Mouse (Mus musculus) hindlimb bud, embryonic 11.5 days (tissue): ENCODE results near the gene Ptprj.

Source experiments
- DNase-seq: peaks from one replicate; pipeline ENCODE4 v3.0.0-alpha.2; 2012; ENCODE audit warnings: low read depth, low spot score; ENCODE audit errors: extremely low spot score

Gene Ptprj

GRCm38 (mm10) chr2:90559688-90560196, 20.7 kb downstream of the Ptprj start:
- DNase-seq = no peak

DNA sequence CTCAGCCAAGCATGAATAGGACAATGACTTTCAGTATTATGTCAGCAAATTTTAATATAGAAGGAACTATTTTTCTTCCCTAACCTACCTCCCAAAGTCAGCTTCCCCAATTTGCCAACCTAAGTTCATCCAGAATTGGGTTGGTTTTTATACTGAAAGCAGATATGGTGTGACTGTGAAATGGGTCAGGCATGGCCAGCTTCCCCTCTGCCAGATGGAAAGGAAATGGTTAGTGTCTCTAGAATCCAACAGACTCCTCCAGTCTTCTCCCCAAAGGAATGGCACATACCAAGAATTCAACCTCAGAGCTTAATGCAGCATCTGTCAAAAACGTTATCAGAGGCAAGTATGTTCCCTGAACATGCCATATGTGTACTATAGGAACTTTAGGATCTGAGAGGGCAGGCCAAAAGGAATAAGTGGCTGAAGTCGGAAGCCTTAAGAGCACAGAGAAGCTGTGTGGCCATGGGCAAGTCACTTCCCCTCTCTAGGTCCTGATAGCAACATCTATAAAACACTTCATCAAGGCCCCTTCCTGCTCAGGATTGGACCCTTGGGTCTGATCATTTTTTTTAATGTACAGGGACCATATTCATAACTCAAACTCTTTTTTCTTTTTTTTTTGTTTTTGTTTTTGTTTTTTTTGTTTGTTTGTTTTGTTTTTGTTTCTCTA, 21.3 kb downstream of the Ptprj start:
- DNase-seq = no peak

DNA sequence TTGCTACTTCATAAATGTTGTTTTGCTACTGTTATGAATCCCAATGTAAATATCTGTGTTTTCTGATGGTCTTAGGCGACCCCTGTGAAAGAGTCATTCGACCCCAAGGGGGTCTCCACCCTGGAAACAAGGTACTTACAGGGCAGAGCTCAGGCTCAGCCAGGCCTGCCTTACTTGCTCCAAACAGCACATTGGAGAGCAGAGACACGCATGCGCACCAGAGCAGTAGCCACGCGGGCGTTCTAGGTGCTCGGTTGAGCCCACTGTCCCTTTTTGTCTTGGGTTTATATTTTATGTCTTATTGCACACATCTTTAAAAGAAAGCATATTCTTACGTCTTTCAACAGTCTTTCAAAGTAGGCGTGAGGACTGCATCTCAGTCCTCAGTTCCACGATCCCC, 22.1 kb downstream of the Ptprj start:
- DNase-seq = no peak

GRCm38 (mm10) chr2:90557913-90558312, 22.5 kb downstream of the Ptprj start:
- DNase-seq = no peak

- no peak for DNase-seq
Measured at GRCm38 (mm10) chr2:90555744-90556143, 24.7 kb downstream of the Ptprj start.

GRCm38 (mm10) chr2:90554806-90555205, 25.6 kb downstream of the Ptprj start:
- no peak for DNase-seq

DNA sequence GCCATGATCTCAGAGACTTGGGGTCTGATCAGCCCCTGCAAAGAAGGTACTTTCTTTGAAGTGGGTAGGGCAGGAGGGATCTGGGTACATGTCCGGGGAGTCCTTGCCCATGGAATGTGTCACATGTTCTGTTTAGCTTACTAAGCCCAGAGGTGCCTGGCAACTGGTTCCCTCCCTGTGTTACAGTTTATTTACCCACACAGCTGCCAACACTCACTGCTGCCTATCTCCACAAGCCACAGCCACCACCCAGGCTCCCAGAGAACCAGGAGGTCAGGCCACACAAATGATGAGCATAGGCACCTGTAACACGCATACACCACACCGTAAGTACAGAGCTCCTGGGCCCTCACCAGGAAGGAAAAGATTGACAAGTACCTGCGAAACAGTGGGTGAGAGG, 26.6 kb downstream of the Ptprj start:
- DNase-seq = no peak

DNA sequence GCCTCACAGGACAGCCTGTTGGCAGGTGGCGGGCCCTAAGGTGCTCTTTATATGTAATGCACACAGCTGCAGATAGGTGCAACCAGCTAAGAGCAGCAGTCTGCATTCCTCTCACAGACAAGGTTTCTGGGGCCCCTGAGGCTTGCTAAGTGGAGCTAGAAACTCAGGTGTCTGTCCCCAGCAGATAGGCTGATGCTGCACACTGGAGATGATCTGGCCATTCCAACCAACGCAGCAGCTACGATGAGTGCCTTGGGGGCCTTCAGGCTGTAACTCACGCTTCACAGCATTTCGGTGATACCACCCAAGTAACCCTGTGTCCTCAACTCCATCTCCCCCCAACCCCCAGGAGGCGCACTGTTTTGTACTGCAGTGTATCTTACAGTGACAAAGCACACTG, 29.8 kb downstream of the Ptprj start:
- DNase-seq = no peak

- DNase-seq = no peak
Measured at GRCm38 (mm10) chr2:90548541-90548940, 31.9 kb downstream of the Ptprj start.

- no peak for DNase-seq
Measured at GRCm38 (mm10) chr2:90547144-90547609, 33.3 kb downstream of the Ptprj start.

- no peak for DNase-seq
Measured at GRCm38 (mm10) chr2:90545261-90545660, 35.2 kb downstream of the Ptprj start.

DNA sequence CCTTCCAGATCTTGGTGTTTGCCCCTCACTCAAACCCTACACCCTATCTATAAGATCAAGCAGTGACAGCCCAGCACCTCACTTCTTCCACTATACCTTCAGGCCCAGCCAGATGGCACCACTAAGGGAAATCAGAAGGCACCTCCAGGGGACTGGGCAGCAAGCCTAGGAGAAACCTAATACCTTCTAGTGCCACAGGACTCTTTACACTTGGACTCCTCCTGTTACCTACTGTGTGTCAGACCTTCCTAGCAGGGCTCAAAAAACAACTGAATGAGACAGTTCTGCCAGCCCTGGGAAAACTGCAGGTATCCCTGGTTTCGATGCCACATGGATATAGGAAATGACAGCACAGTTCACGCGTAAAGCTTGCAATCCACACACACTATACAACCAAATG, 36.5 kb downstream of the Ptprj start:
- DNase-seq = no peak

DNA sequence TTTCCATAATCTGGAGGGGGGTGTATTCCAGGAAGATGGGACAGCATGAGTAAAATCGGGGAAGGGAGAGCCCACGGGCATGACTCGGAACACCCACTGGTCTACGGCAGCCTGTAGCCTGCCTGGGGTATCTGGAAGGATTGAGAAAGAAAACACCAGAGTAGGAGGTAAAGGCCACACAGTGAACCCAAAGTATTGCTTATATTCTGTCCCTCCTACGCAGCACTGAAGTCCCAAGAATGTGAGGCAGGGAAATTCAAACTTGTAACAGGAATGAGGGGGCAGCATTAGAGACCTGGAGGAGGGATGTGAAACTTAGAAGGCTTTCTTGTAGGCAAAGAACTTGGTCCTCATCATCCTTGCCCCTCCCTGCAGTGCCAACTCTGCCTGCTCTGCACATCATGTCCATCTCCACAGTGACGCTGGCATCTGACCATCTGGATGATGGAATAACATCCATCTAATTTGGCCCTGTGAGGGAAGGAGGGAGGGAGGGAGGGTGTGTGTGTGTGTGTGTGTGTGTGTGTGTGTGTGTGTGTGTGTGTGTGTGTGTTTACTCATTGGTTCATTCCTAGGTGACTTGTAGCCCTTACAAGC, 37.2 kb downstream of the Ptprj start:
- DNase-seq = no peak

- no peak for DNase-seq
Measured at GRCm38 (mm10) chr2:90542656-90543055, 37.8 kb downstream of the Ptprj start.

DNA sequence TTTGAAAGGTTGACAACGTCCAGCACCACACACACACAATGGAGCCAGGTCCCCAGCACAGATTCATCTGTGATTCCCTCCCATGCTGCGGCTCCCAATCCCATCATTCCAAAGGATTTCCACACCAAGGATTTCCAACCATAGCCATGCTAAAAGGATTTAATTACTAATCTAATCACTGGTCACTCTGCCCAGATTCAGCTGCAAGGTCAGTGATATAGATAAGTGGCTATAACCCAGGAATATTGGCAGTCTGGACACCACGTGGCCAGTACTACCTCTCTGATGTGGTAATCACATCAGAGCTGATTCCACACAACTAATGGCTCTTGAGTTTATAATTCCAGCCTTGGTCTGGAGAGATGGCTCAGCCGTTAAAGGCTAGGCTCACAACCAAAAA, 41.2 kb downstream of the Ptprj start:
- DNase-seq = no peak

DNA sequence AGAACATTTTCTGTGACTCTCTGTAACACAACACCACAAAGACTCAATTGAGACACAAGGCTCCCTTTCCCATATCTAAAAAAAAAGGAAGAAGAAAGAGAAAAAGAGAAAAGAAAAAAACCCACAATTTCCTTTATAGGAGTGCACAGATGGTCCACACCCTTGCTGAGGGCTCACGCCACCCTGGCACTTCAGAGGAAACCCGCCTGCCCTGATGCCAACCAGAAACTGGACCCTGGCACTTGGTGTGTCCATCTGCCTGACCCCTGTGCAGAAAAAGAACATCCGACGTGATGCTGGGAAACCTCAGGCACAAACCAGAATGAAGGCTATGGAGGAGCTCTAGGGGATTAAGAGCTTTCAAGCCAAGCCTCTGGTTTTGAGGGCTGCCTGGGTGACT, 43.2 kb downstream of the Ptprj start:
- no peak for DNase-seq

- DNase-seq = no peak
Measured at GRCm38 (mm10) chr2:90536555-90536954, 43.9 kb downstream of the Ptprj start.

GRCm38 (mm10) chr2:90534751-90535150, 45.7 kb downstream of the Ptprj start:
- no peak for DNase-seq

DNA sequence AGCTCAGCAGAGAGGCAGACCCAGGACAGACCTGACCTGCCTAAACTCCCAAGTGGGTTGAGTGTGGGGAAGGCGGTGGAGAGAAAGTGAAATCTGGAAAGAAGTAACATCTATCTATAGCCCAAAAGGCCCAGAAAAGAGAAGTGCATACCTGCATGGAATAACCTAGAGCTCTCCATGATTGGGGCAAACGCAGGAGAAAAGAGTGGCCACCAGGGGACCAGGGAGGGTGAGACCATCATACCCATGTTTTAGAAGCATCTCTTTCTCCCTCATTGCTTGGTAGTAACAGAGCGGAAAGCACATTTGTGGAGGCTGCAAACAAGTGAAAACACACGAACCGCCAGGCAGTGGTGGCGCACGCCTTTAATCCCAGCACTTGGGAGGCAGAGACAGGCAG, 46.5 kb downstream of the Ptprj start:
- DNase-seq = no peak

DNA sequence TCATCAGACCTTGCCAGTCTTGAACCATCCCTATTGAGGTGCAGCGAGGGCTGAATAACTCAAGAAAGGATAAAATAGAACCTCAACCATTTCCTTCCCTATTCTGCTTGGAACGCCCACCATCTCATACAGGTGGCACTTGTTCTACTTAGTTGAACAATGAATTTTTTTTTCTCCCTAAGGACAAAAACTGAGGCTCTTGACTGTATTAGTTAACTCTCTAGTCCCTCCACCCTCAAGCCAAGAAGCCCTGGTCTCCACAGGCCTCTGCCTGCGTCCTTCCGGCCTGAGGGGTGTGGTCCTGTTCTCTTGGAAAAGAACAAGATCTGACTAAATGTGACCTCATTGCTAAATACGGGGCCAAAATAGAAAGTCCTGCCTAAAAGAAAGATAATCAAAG, 48.4 kb downstream of the Ptprj start:
- no peak for DNase-seq

GRCm38 (mm10) chr2:90528107-90528506, 52.3 kb downstream of the Ptprj start:
- DNase-seq = no peak

- no peak for DNase-seq
Measured at GRCm38 (mm10) chr2:90526971-90527370, 53.5 kb downstream of the Ptprj start.

GRCm38 (mm10) chr2:90526564-90526963, 53.9 kb downstream of the Ptprj start:
- no peak for DNase-seq
